Mouse (Mus musculus): ENCODE results near the gene Olfr1093. TPM values are rescaled to one million over a fixed set of nuclear protein-coding genes. Genes with fewer than 3 reads are reported as not detected.

Olfr1093 gene
- total RNA-seq (2023), result not detected

GRCm38 (mm10) chr2:86782179-86782578 lies at the start of gene Olfr1093:
TSS of gene Olfr1093 (plus strand) at chr2:86782479.

DNA sequence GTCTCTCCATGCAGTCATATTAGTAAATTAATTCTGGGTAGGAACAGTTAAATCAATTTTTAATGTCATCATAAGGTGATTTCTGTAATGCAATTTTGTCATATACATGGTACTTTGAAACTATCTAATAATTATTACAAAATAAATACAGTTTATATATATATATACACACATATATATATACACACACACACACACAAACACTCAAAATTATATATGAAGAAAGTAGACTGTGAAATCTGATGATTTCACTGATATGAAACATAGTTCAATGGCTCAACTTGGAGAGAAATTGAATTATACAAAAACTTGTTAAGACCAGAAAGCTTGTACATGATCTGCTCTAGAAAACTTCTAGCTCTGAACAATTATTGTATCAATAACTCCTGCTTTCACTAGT lies 48.7 kb upstream of the Olfr1093 start, which contains the start of gene Olfr1089:
TSS of gene Olfr1089 (minus strand) at position 101 of the 400 bp plus-strand sequence.

DNA sequence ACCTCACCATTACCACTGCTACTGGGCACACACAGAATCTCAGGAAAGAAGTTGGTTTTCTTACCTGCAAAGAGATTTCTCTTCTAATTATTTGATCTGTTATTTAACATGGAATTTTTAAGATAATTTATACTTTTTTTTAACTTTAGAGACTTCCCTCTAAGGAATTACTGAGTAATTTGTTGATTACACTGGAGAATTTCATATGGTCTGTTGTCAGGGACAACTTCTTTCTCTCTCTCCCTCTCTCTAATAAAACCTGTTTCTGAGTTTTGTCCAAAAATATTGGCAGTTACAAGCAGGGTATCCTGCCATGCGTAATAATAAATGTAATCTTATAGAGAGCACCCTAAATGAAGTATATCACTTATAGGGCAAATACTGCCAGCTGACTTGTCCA lies 23.4 kb upstream of the Olfr1093 start, which contains the start of gene Olfr1090:
TSS of gene Olfr1090 (minus strand) at position 101 of the 400 bp plus-strand sequence.

GRCm38 (mm10) chr2:86809918-86810317 lies 27.6 kb downstream of the Olfr1093 start, which contains the start of gene Olfr141:
TSS of gene Olfr141 (minus strand) at chr2:86810018.

GRCm38 (mm10) chr2:86824363-86824762 lies 42.1 kb downstream of the Olfr1093 start, which contains the start of gene Olfr1094:
TSS of gene Olfr1094 (plus strand) at chr2:86824663.

Other genes with a start within 250 kb of the Olfr1093 start
- not detected for gene Olfr1079, start 240.0 kb upstream of the Olfr1093 start, total RNA-seq (2023)
- gene Olfr1080, start 224.2 kb upstream of the Olfr1093 start, total RNA-seq (2023), result not detected
- gene Olfr1082, start 183.5 kb upstream of the Olfr1093 start, total RNA-seq (2023), result not detected
- gene Olfr1084, start 142.8 kb upstream of the Olfr1093 start, total RNA-seq (2023), result not detected
- not detected for gene Olfr1085, start 120.5 kb upstream of the Olfr1093 start, total RNA-seq (2023)
- not detected for gene Olfr1086, start 102.4 kb upstream of the Olfr1093 start, total RNA-seq (2023)
- not detected for gene Olfr1087, start 84.1 kb upstream of the Olfr1093 start, total RNA-seq (2023)
- not detected for gene Olfr1089, start 48.8 kb upstream of the Olfr1093 start, total RNA-seq (2023)
- gene Olfr1090, start 23.5 kb upstream of the Olfr1093 start, total RNA-seq (2023), result not detected
- not detected for gene Olfr141, start 27.5 kb downstream of the Olfr1093 start, total RNA-seq (2023)
- not detected for gene Olfr1094, start 42.2 kb downstream of the Olfr1093 start, total RNA-seq (2023)
- not detected for gene Olfr1095, start 69.2 kb downstream of the Olfr1093 start, total RNA-seq (2023)
- gene Gm13723, start 92.3 kb downstream of the Olfr1093 start, total RNA-seq (2023), result not detected
- gene Olfr1097, start 109.7 kb downstream of the Olfr1093 start, total RNA-seq (2023), result not detected
- not detected for gene Olfr1098, start 142.1 kb downstream of the Olfr1093 start, total RNA-seq (2023)
- gene Olfr1099, start 178.2 kb downstream of the Olfr1093 start, total RNA-seq (2023), result not detected
- gene Olfr1100, start 197.5 kb downstream of the Olfr1093 start, total RNA-seq (2023), result not detected
- not detected for gene Olfr1101, start 208.7 kb downstream of the Olfr1093 start, total RNA-seq (2023)
- gene Olfr1102, start 215.9 kb downstream of the Olfr1093 start, total RNA-seq (2023), result not detected
- gene Olfr1104, start 244.6 kb downstream of the Olfr1093 start, total RNA-seq (2023), result not detected